Mouse (Mus musculus): ENCODE measurements around the gene Hnrnph2. TPM values are rescaled to one million over a fixed set of nuclear protein-coding genes. Genes with fewer than 3 reads are reported as not detected.

Hnrnph2 gene
- polyA plus RNA-seq, 1 experiment from 2014 or later, result 134 TPM

DNA sequence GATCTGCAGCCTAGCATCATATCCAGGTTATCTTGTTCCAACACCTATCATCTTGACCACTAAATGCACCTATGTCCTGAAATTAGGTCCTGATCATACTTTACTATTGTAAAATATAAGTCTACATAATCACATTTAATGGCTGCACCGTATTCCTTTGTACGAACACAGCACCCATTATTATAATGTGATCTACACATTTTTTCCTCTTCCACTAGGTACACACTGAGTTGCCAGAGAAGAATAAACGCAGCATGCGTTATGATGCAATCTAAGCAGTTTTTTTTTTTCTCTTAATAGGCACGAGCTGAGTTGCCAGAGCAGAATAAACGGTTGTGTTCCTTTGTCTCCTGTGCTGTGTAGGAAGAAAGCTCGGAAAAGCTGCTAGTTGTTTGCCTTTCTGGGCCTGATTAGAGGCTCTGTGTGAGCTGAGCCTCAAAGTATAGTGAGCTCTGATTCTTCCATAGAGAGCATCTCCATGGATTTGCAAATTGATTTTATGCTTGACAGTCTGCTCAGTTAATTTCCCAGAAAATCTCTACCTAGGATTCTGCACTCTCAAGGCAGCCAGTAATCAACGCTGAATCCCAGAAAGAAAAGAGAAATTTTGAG lies 19.4 kb downstream of the Hnrnph2 start:
- Histone ChIP-seq H3K9ac (replicated peaks) (no peak overlapping the region), H3K27ac (replicated peaks) (peak overlapping the region; percentile 75), H3K4me1 (peaks cover 4% of the 10 kb centered on the region), H3K4me2 (no peak overlapping the region), H3K4me3 (replicated peaks) (no peak overlapping the region), H3K36me3 (no peaks in the 10 kb centered on the region), H3K9me3 (replicated peaks) (no peaks in the 10 kb centered on the region), H3K27me3 (replicated peaks) (no peaks in the 10 kb centered on the region)
- WGBS, result 32% methylated on average over 8 of the region's 8 CpGs
- peak; percentile 84 for ATAC-seq (ENCODE audit: low FRiP score)

DNA sequence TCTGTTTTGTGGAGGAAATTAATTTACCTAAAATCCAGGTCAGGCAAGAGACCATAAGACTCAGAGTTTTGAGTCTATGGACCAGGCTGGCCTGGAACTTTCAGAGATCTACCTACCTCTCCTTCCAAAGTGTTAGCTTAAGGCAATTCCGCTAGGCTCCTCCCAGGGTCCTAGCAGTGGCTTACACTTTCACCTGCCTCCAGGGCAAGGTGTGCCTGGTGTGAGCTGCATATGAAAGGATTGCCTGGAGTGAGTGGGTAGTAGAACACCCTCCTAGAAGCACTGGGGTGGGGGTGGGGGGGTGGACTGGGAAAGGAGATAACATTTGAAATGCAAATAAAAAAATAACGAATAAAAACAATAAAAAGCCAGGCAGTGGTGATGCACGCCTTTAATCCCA lies 20.7 kb downstream of the Hnrnph2 start:
- no peak overlapping the region for H3K4me3 ChIP-seq (replicated peaks)
- no peak overlapping the region for H3K27ac ChIP-seq (replicated peaks)
- WGBS, result 83% methylated on average over 3 of the region's 3 CpGs
- no peaks in the 10 kb centered on the region for H3K27me3 ChIP-seq (replicated peaks)
- no peak overlapping the region for H3K4me2 ChIP-seq
- H3K9ac ChIP-seq (replicated peaks), result no peak overlapping the region
- no peaks in the 10 kb centered on the region for H3K9me3 ChIP-seq (replicated peaks)
- H3K36me3 ChIP-seq, result no peaks in the 10 kb centered on the region
- H3K4me1 ChIP-seq, result peaks cover 4% of the 10 kb centered on the region
- ATAC-seq (ENCODE audit: low FRiP score), result no peak

- Histone ChIP-seq H3K36me3 (no peaks in the 10 kb centered on the region), H3K9ac (replicated peaks) (no peak overlapping the region), H3K27me3 (replicated peaks) (no peaks in the 10 kb centered on the region), H3K4me2 (no peak overlapping the region), H3K9me3 (replicated peaks) (no peaks in the 10 kb centered on the region), H3K4me1 (peaks cover 4% of the 10 kb centered on the region), H3K4me3 (replicated peaks) (no peak overlapping the region), H3K27ac (replicated peaks) (no peak overlapping the region)
- ATAC-seq (ENCODE audit: low FRiP score), result no peak
- 85% methylated on average over 4 of the region's 4 CpGs for WGBS
Observed at GRCm38 (mm10) chrX:134623350-134623749, 22.4 kb downstream of the Hnrnph2 start.

DNA sequence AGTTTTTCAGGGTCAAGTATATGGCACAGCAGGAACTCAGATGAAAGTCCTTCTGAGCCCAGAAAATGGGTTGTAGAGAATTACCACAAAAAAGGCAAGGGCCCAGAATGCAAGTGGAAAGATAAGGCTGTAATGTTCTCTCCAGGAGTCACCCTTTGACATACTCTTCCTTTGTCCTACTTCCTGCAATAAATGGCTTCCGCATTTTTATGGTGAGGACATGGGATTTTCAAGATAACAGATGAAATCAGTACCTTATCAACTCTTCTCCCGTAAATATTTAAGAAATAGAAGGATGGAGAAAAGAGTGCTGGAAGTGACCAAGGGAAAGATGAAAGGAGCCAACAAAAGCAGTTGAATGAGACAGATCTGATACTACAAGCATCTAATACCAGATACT lies 27.2 kb downstream of the Hnrnph2 start:
- no peaks in the 10 kb centered on the region for H3K9me3 ChIP-seq (replicated peaks)
- no peak overlapping the region for H3K4me3 ChIP-seq (replicated peaks)
- H3K27me3 ChIP-seq (replicated peaks), result no peaks in the 10 kb centered on the region
- no peak overlapping the region for H3K4me2 ChIP-seq
- H3K36me3 ChIP-seq, result no peaks in the 10 kb centered on the region
- no peak overlapping the region for H3K9ac ChIP-seq (replicated peaks)
- H3K4me1 ChIP-seq, result no peaks in the 10 kb centered on the region
- H3K27ac ChIP-seq (replicated peaks), result no peak overlapping the region
- ATAC-seq (ENCODE audit: low FRiP score), result no peak
- 78% methylated on average over 2 of the region's 2 CpGs for WGBS

GRCm38 (mm10) chrX:134632710-134633109 lies 31.7 kb downstream of the Hnrnph2 start:
- Histone ChIP-seq H3K27me3 (replicated peaks) (no peaks in the 10 kb centered on the region), H3K4me3 (replicated peaks) (no peak overlapping the region), H3K27ac (replicated peaks) (no peak overlapping the region), H3K9ac (replicated peaks) (no peak overlapping the region), H3K4me2 (no peak overlapping the region), H3K36me3 (no peaks in the 10 kb centered on the region), H3K9me3 (replicated peaks) (no peaks in the 10 kb centered on the region), H3K4me1 (no peaks in the 10 kb centered on the region)
- WGBS, result 96% methylated on average over 5 of the region's 5 CpGs
- ATAC-seq (ENCODE audit: low FRiP score), result no peak

- Histone ChIP-seq H3K27me3 (replicated peaks) (no peaks in the 10 kb centered on the region), H3K4me2 (no peak overlapping the region), H3K9ac (replicated peaks) (no peak overlapping the region), H3K36me3 (no peaks in the 10 kb centered on the region), H3K4me3 (replicated peaks) (no peak overlapping the region), H3K9me3 (replicated peaks) (no peaks in the 10 kb centered on the region), H3K4me1 (no peaks in the 10 kb centered on the region), H3K27ac (replicated peaks) (no peak overlapping the region)
- WGBS, result 49% methylated on average over 3 of the region's 3 CpGs
- no peak for ATAC-seq (ENCODE audit: low FRiP score)
Observed at GRCm38 (mm10) chrX:134635111-134635510, 34.1 kb downstream of the Hnrnph2 start.

DNA sequence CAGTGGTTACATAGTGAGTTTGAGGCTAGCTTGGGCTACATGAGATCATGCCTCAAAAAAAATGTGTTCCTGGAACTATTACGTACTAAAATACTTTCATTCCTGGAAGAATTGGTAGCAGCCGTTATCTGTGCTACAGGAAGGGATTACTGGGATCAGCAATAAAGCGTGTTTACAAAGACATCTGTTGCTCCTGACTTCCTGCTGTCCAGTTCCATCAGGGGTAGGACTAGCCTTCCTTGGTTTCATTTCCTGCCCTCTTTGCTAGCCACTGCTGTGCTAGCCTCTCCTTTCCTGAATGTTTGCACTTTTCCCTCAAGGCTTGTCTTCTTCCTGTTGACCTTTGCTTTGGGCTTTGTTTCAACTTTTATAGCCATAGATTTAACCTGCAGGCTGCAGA lies 34.9 kb downstream of the Hnrnph2 start:
- 81% methylated on average over 3 of the region's 3 CpGs for WGBS
- Histone ChIP-seq H3K4me1 (no peaks in the 10 kb centered on the region), H3K4me2 (no peak overlapping the region), H3K9me3 (replicated peaks) (no peaks in the 10 kb centered on the region), H3K27me3 (replicated peaks) (no peaks in the 10 kb centered on the region), H3K9ac (replicated peaks) (no peak overlapping the region), H3K27ac (replicated peaks) (no peak overlapping the region), H3K4me3 (replicated peaks) (no peak overlapping the region), H3K36me3 (no peaks in the 10 kb centered on the region)
- no peak for ATAC-seq (ENCODE audit: low FRiP score)

GRCm38 (mm10) chrX:134641000-134641760 lies 40.2 kb downstream of the Hnrnph2 start:
- no peak for ATAC-seq (ENCODE audit: low FRiP score)
- Histone ChIP-seq H3K4me2 (no peak overlapping the region), H3K9ac (replicated peaks) (no peak overlapping the region), H3K4me3 (replicated peaks) (no peak overlapping the region), H3K36me3 (no peaks in the 10 kb centered on the region), H3K4me1 (no peaks in the 10 kb centered on the region), H3K27ac (replicated peaks) (no peak overlapping the region), H3K9me3 (replicated peaks) (no peaks in the 10 kb centered on the region), H3K27me3 (replicated peaks) (0 out of 2 replicates have a peak, but pooled peaks cover 3% of the 10 kb centered on the region)
- WGBS, result 81% methylated on average over 10 of the region's 10 CpGs

DNA sequence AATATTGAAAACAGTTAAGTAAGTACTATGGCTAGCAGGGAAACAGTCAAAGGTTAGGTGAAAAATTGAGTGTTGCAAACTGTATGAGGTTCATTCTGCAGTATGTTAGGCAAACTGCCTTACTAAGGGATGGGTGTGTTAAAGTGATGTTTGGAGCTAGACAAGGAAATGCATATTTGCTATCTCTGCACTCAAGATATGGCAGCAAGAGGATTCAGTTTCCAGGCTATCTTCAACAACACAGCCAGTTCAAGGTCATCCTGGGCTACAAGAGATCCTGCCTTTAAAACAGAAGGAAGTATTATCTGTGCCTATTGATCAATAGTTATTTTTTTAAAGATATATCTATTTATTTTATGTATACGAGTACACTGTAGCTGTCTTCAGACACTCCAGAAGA lies 45.4 kb downstream of the Hnrnph2 start:
- Histone ChIP-seq H3K9ac (replicated peaks) (no peak overlapping the region), H3K36me3 (no peaks in the 10 kb centered on the region), H3K4me2 (no peak overlapping the region), H3K27me3 (replicated peaks) (0 out of 2 replicates have a peak, but pooled peaks cover 3% of the 10 kb centered on the region), H3K4me1 (no peaks in the 10 kb centered on the region), H3K27ac (replicated peaks) (no peak overlapping the region), H3K4me3 (replicated peaks) (no peak overlapping the region), H3K9me3 (replicated peaks) (no peaks in the 10 kb centered on the region)
- no peak for ATAC-seq (ENCODE audit: low FRiP score)
- WGBS, result 100% methylated on average over 1 of the region's 1 CpGs

- H3K4me1 ChIP-seq, result no peaks in the 10 kb centered on the region
- no peaks in the 10 kb centered on the region for H3K36me3 ChIP-seq
- no peak overlapping the region for H3K4me2 ChIP-seq
- 78% methylated on average over 8 of the region's 8 CpGs for WGBS
- no peak overlapping the region for H3K4me3 ChIP-seq (replicated peaks)
- ATAC-seq (ENCODE audit: low FRiP score), result no peak
- no peaks in the 10 kb centered on the region for H3K9me3 ChIP-seq (replicated peaks)
- H3K9ac ChIP-seq (replicated peaks), result no peak overlapping the region
- no peak overlapping the region for H3K27ac ChIP-seq (replicated peaks)
- H3K27me3 ChIP-seq (replicated peaks), result 0 out of 2 replicates have a peak, but pooled peaks cover 3% of the 10 kb centered on the region
Observed at GRCm38 (mm10) chrX:134647421-134647820, 46.4 kb downstream of the Hnrnph2 start.

DNA sequence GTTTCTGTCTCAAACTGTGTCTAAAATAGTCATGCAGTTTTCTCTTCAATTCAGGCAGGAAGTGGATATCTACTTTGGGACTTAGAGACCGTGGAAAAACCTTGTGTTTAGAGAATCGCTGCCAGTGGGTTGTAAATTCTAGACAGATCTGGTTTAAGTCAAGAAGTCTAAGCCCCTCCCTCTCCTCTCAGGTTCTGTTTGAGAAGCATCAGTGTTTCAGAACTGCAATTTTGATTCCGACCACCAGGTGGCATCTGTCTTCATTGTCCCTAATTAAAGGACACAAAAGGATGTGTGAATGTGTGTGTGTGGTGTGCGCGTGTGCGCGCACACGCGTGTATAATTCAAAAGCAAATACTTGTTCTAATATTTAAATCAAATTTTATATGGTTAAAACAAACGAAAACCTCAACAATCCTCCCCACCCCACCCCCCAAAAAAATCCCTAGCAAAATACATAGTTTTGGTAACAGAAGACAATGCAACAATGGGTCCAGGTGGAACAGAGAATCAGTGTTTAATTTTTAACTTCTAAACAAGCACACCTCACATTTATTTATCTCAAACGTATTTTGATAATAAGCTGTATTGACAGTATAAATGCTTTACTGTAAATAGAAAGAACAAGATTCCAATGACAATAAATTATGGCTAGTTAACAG lies 47.2 kb downstream of the Hnrnph2 start:
- 17% methylated on average over 11 of the region's 11 CpGs for WGBS

DNA sequence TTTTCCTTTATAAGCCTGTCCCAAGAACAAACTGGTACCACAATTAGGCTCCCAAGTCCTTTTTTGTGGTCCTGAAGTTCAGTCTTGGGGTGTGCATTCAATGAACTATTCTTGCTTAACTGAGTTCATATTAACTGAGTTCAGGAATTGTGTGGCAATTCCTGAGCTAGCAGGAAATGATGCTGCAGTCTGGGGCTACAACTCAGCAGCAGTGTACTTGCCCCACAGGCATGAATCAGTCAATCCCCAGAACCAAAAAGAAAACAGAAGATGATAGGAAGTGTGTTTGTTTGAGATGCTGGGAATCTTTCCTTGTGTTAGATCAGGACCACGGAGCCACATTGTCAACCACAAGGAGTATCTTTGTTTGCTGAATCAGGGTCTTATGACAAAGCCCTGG lies 51.1 kb downstream of the Hnrnph2 start:
- no peak overlapping the region for H3K4me3 ChIP-seq (replicated peaks)
- H3K36me3 ChIP-seq, result no peaks in the 10 kb centered on the region
- 90% methylated on average over 1 of the region's 1 CpGs for WGBS
- H3K9ac ChIP-seq (replicated peaks), result no peak overlapping the region
- no peaks in the 10 kb centered on the region for H3K27me3 ChIP-seq (replicated peaks)
- H3K27ac ChIP-seq (replicated peaks), result no peak overlapping the region
- no peak overlapping the region for H3K4me2 ChIP-seq
- no peak for ATAC-seq (ENCODE audit: low FRiP score)
- H3K4me1 ChIP-seq, result no peaks in the 10 kb centered on the region
- no peaks in the 10 kb centered on the region for H3K9me3 ChIP-seq (replicated peaks)

More for the DNA sequence above, 47.2 kb downstream of the Hnrnph2 start:
- H3K27me3 ChIP-seq (replicated peaks), result 0 out of 2 replicates have a peak, but pooled peaks cover 3% of the 10 kb centered on the region
- no peaks in the 10 kb centered on the region for H3K4me1 ChIP-seq
- H3K27ac ChIP-seq (replicated peaks), result no peak overlapping the region
- no peaks in the 10 kb centered on the region for H3K9me3 ChIP-seq (replicated peaks)
- no peak overlapping the region for H3K9ac ChIP-seq (replicated peaks)
- H3K4me3 ChIP-seq (replicated peaks), result no peak overlapping the region
- no peaks in the 10 kb centered on the region for H3K36me3 ChIP-seq
- ATAC-seq (ENCODE audit: low FRiP score), result peak; percentile 76; the same call in 1 of the 2 replicates
- peak overlapping the region; percentile 42 for H3K4me2 ChIP-seq
